Mouse (Mus musculus): Measurements from ENCODE around the gene Ttc27.

The Ttc27 gene

GRCm38 (mm10) chr17:74846031-74846891, 128.7 kb downstream of the Ttc27 start:
- no peak for DNase-seq

GRCm38 (mm10) chr17:74850216-74850615, 132.7 kb downstream of the Ttc27 start:
- DNase-seq: no peak

GRCm38 (mm10) chr17:74859298-74859697, 141.8 kb downstream of the Ttc27 start:
- DNase-seq: no peak

- DNase-seq: no peak
Measured at GRCm38 (mm10) chr17:74860180-74860993, 142.9 kb downstream of the Ttc27 start.

GRCm38 (mm10) chr17:74863845-74864244, 146.3 kb downstream of the Ttc27 start:
- DNase-seq: no peak

GRCm38 (mm10) chr17:74864790-74865548, 147.4 kb downstream of the Ttc27 start:
- no peak for DNase-seq

GRCm38 (mm10) chr17:74865694-74866564, 148.4 kb downstream of the Ttc27 start:
- no peak for DNase-seq

- no peak for DNase-seq
Measured at GRCm38 (mm10) chr17:74866565-74867507, 149.3 kb downstream of the Ttc27 start.

GRCm38 (mm10) chr17:74868185-74868907, 150.8 kb downstream of the Ttc27 start:
- no peak for DNase-seq

GRCm38 (mm10) chr17:74869556-74869955, 152.0 kb downstream of the Ttc27 start:
- no peak for DNase-seq

- no peak for DNase-seq
Measured at GRCm38 (mm10) chr17:74870177-74871160, 152.9 kb downstream of the Ttc27 start.

- no peak for DNase-seq
Measured at GRCm38 (mm10) chr17:74872567-74872966, 155.0 kb downstream of the Ttc27 start.

- no peak for DNase-seq
Measured at GRCm38 (mm10) chr17:74873756-74874155, 156.2 kb downstream of the Ttc27 start.

GRCm38 (mm10) chr17:74875740-74876139, 158.2 kb downstream of the Ttc27 start:
- DNase-seq: no peak

- no peak for DNase-seq
Measured at GRCm38 (mm10) chr17:74876954-74877353, 159.4 kb downstream of the Ttc27 start.

GRCm38 (mm10) chr17:74879768-74880167, 162.2 kb downstream of the Ttc27 start:
- DNase-seq: no peak

GRCm38 (mm10) chr17:74887039-74887438, 169.5 kb downstream of the Ttc27 start:
- DNase-seq: no peak

GRCm38 (mm10) chr17:74888836-74889534, 171.5 kb downstream of the Ttc27 start:
- DNase-seq: no peak

Measured in right cerebral cortex, postnatal 25 days (tissue).